Mouse (Mus musculus) heart, embryonic 14.5 days (tissue): ENCODE data around the gene 1700020D05Rik. TPM values are rescaled to one million over a fixed set of nuclear protein-coding genes. Genes with fewer than 3 reads are reported as not detected.
A peak's percentile ranks its signal among the peaks of the same experiment; 100 is the strongest.

Source experiments
- ATAC-seq: fragments of 200-750 bp; cut with Nextera tagmentation; 2 replicates; pipeline ENCODE4 v1.8.0; 2017; ENCODE audit warnings: low read depth, moderate TSS enrichment; ENCODE audit not compliant: insufficient number of reproducible peaks, insufficient read depth, low FRiP score
- H3K27ac ChIP-seq, 2 experiments: fragments of 200-500 bp in 1 of 2; fragments of 300-500 bp in 1 of 2; sonication (generic) in 1 of 2; replicated peaks in 1 of 2; 2 replicates each; pipeline ENCODE4 v1.5.1; 2012 to 2014; ENCODE audit warnings: low read depth in 2 of 2, low read length in 2 of 2, control low read depth in 1 of 2, mild to moderate bottlenecking in 1 of 2, mixed read lengths in 1 of 2; ENCODE audit not compliant: control insufficient read depth in 1 of 2, insufficient read depth in 1 of 2
- H3K27me3 ChIP-seq: fragments of 300-500 bp; sonication (generic); 2 replicates; pipeline ENCODE4 v1.6.1; 2014; ENCODE audit warnings: mild to moderate bottlenecking, low read length, control low read depth; ENCODE audit not compliant: control insufficient read depth, insufficient read depth
- H3K36me3 ChIP-seq: fragments of 300-500 bp; sonication (generic); 2 replicates; pipeline ENCODE4 v1.6.1; 2014; ENCODE audit warnings: mild to moderate bottlenecking, control low read depth, low read length, mixed read lengths; ENCODE audit not compliant: control insufficient read depth, insufficient read depth
- H3K4me1 ChIP-seq, 2 experiments: fragments of 200-500 bp in 1 of 2; fragments of 300-500 bp in 1 of 2; sonication (generic) in 1 of 2; 2 replicates each; pipeline ENCODE4 v1.6.1; 2012 to 2014; ENCODE audit warnings: low read length in 2 of 2, control low read depth in 1 of 2, mixed read lengths in 1 of 2; ENCODE audit not compliant: control insufficient read depth in 2 of 2, insufficient read depth in 2 of 2
- H3K4me2 ChIP-seq: fragments of 300-500 bp; sonication (generic); 2 replicates; pipeline ENCODE4 v1.6.1; 2014; ENCODE audit warnings: mild to moderate bottlenecking, low read length
- H3K4me3 ChIP-seq, 2 experiments: fragments of 200-500 bp in 1 of 2; fragments of 300-500 bp in 1 of 2; sonication (generic) in 1 of 2; 2 replicates each; pipeline ENCODE4 v1.5.1; 2012 to 2014; ENCODE audit warnings: low read length in 2 of 2, mild to moderate bottlenecking in 2 of 2, control low read depth in 1 of 2, low read depth in 1 of 2, moderate library complexity in 1 of 2; ENCODE audit not compliant: control insufficient read depth in 1 of 2, insufficient read depth in 1 of 2
- H3K9ac ChIP-seq: fragments of 300-500 bp; sonication (generic); 2 replicates; pipeline ENCODE4 v1.6.1; 2014; ENCODE audit warnings: mild to moderate bottlenecking, low read length
- H3K9me3 ChIP-seq: fragments of 300-500 bp; sonication (generic); 2 replicates; pipeline ENCODE4 v1.6.1; 2016; ENCODE audit warnings: low read length, control low read depth; ENCODE audit not compliant: control insufficient read depth
- WGBS: fragments of 180-500 bp; shearing (Covaris S2); extraction: QIAGEN DNeasy Blood & Tissue Kit; methylation state at CpG from one replicate; pipeline ENCODE4 v1.1.7; 2014; 5-methylcytosine and 5-hydroxymethylcytosine counted together
- polyA plus RNA-seq: library from polyadenylated mRNA; unstranded; fragments of >200 nt; fragmentation: Nextera tagmentation; extraction: Ambion mirVana; gene quantifications from 2 replicates; pipeline ENCODE4 v1.2.1, GENCODE M21; 2014

The 1700020D05Rik gene
- polyA plus RNA-seq, 1 experiment from 2014 or later: 0.20 TPM

DNA sequence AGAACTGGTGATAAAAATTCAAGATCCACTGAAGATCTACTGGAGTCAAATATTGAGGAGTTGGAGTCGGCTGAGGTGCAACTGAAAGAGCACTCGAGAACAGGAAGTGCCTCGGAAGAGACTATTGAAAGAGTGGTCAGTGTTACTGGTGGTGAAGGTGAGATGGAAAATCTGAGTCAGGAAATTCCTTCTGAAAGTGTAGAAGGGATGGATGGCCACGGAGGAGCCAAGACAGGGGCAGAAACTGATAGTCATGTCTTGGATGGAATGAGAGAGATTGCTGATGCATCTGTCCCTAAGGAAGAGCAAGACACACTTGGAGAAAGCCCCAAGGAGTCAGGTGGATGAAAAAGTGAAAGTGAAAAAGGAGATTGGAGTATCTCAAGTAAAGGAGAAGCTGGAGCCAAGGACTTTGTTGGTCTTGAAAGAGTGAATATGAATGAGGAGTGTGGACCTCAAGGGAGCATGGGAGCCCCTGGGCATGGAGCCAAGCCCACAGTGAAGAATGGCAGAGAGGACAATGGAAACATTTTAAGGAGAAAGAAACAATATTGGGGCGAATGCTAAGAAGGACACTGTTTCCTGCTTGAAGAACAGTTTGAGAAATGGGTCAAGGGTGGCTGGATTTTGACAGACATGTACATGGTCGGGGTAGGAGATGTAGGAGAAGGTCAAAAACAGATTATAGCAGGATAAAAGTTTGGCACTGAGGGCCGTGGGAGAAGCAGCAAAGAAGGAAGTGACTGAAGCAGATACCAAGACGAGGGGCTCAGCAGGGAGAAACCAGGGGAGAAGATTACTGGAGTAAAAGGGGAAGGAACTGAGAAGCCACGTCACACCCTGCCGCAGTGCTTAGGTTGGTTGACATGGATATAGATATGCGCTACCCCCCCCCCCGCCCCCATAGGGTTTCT, 8.8 kb upstream of the 1700020D05Rik start:
- Histone ChIP-seq H3K4me3 (no peak overlapping the region), H3K9me3 (no peaks in the 10 kb centered on the region), H3K4me2 (peak overlapping the region; percentile 91), H3K27me3 (no peaks in the 10 kb centered on the region), H3K36me3 (no peaks in the 10 kb centered on the region), H3K4me1 (peaks cover 14 to 16% of the 10 kb centered on the region in 2 experiments), H3K27ac (no peak overlapping the region; a peak in 1 of 4 replicates), H3K9ac (no peak overlapping the region)
- no peak for ATAC-seq
- WGBS: 70% methylated on average over 12 of the region's 12 CpGs

GRCm38 (mm10) chr19:5511074-5511632, 7.6 kb upstream of the 1700020D05Rik start:
- H3K27me3 ChIP-seq: no peaks in the 10 kb centered on the region
- peak overlapping the region; percentile 54 to 58 for H3K4me3 ChIP-seq
- WGBS: 50% methylated on average over 15 of the region's 15 CpGs
- H3K9me3 ChIP-seq: no peaks in the 10 kb centered on the region
- no peak for ATAC-seq
- peak overlapping the region; percentile 76 for H3K9ac ChIP-seq
- H3K36me3 ChIP-seq: no peaks in the 10 kb centered on the region
- H3K4me2 ChIP-seq: peak overlapping the region; percentile 91
- H3K4me1 ChIP-seq: peaks cover 14 to 16% of the 10 kb centered on the region in 2 experiments
- H3K27ac ChIP-seq: peak overlapping the region; percentile 25 to 60; a peak in 3 of 4 replicates

DNA sequence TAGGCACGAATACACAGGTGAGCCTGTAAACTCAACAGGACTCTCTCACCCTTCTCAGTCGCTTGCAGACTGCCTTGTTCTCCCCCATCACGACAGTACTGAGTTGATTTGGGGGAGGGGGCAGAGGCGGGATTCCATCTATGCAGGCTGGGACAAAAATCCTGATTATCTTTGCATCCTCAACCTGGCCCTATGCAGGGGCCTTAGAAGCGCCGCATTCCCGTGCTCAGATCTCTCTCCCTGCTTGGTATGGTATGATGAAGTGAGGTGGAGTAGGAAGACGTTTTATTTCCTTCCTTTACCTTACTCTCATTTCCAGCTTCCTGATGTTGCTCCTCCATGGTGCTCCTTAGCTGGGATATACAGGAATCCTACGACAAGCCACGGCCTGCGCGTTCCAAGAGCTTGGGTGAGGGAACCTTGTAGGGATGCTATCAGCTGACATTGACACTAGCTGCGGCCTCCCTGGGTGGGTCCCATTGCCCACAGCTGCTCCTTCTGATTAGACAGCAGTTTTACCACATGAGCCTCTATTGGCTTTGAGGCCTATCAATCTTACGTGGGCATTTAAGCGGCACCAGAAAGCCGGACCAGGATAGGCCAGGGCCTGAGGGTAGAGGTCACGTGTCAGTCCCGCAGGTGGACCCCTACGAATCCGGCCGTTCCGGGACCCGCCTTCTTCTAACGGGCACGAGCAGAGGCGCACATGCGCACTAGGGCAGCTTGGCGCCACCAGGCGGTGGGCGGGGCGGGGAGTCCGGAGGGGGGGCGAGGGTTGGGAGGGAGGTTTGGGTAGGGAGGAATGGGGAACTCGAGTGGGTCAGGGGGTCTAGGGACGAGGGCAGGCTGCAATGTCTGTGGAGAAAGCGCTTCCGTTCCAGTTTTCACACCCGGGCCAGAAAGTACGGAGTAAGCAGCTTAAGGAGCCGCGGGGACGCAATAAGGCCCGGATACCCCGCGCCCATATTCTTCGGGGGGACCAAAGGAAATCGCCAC, 6.7 kb upstream of the 1700020D05Rik start, which contains the start of gene Snx32:
Gene Snx32 (minus strand): TSS at position 508 of the 996 bp plus-strand sequence.
- peak; percentile 100 for ATAC-seq
- peak within 1 kb of the TSS; percentile 91 for H3K4me2 ChIP-seq

DNA sequence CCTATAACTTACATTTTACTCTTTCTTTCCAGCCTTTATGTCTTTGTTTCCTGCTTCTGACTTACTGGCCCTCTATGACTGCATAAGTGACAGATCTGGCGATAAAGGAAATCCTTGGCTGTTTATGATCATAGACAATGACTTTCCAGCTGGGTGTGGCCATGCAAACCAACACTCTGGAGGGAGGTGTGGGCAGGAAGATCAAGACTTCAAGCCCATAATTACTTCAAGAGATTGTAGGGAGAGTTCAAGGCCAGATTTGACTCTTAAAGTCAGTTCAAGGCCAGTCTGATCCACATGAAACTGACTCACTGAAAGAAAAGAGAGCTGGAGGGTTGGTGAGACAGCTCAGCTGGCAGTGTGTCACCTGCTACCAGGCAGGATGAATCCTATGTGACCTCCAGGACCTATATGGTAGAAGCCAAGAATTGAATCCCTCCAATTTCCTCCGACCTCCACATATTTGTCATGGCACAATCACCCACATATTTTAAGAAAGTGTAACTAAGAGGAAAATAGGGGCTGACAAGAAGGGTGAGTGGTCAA, 3.2 kb downstream of the 1700020D05Rik start:
- Histone ChIP-seq H3K27ac (no peak overlapping the region), H3K27me3 (no peaks in the 10 kb centered on the region), H3K9me3 (no peaks in the 10 kb centered on the region), H3K9ac (no peak overlapping the region), H3K4me2 (no peak overlapping the region), H3K4me1 (no peaks in the 10 kb centered on the region), H3K4me3 (no peak overlapping the region), H3K36me3 (peaks cover 42% of the 10 kb centered on the region)
- ATAC-seq: no peak
- 90% methylated on average over 2 of the region's 2 CpGs for WGBS

More for the DNA sequence above, 6.7 kb upstream of the 1700020D05Rik start, which contains the start of gene Snx32:
- no peaks in the 10 kb centered on the region for H3K27me3 ChIP-seq
- peak within 1 kb of the TSS; percentile 76 for H3K9ac ChIP-seq
- no peaks in the 10 kb centered on the region for H3K36me3 ChIP-seq
- H3K27ac ChIP-seq: peak within 1 kb of the TSS; percentile 52 to 64
- peak within 1 kb of the TSS; percentile 54 to 58 for H3K4me3 ChIP-seq
- H3K9me3 ChIP-seq: no peaks in the 10 kb centered on the region
- WGBS: 2% methylated on average over 47 of the region's 47 CpGs
- H3K4me1 ChIP-seq: peaks cover 14 to 16% of the 10 kb centered on the region in 2 experiments

DNA sequence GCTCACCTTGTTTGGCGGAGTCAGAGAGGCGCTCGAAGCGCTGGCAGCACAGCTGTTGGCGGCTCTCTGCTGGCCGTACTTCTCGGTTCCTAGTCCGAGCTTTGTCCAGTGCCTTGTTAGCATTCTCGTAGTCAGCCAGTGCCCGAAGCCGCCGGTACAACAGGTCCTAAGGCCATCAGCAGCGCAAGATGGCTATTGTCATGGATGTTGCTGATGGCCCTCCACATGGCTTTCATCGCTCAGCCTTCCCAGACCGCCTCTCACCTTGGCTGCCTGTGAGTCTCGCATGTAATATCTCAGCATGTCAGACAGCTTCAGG, 7.6 kb downstream of the 1700020D05Rik start:
- Histone ChIP-seq H3K4me3 (no peak overlapping the region), H3K27me3 (no peaks in the 10 kb centered on the region), H3K27ac (no peak overlapping the region), H3K4me1 (peaks cover 0 to 14% of the 10 kb centered on the region in 2 experiments; a peak in 2 of 4 replicates), H3K9me3 (no peaks in the 10 kb centered on the region), H3K36me3 (peaks cover 69% of the 10 kb centered on the region), H3K4me2 (no peak overlapping the region), H3K9ac (no peak overlapping the region)
- 85% methylated on average over 16 of the region's 16 CpGs for WGBS
- no peak for ATAC-seq

DNA sequence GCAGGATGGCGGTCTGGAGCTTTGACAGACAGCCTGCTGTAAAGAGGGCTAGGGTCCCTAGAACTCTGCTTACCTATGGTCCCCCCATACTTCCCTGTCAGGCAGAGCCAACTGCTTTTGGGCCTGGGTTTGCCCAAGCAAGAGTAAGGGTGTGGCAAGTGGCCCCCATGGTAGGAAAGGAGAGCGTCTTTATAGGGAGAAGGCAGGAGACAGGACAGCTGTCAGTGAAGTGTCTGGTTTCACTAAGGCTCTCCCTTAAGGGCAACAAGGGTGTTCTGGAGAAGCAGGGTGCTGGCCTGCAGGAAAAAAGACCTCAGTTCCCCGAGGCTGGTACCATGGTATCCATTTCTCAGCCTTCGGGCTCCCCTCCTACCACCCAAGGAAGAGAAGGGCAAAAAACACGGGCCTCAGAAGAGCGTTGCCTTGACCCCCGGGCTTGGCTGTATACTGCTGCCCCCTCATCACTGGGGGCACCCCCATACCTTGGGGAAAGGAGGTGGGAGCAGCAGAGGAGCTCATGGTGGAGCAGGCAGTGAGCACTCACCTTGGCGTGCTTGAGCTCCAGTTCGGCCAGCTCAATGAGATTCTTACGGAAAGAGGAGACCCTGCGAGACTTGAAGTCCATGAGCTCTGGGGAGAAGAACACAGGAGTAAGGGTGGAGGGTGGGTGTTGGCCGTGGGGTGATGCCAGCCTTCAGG, 8.1 kb downstream of the 1700020D05Rik start:
- 73% methylated on average over 12 of the region's 12 CpGs for WGBS
- peaks cover 69% of the 10 kb centered on the region for H3K36me3 ChIP-seq
- H3K4me2 ChIP-seq: no peak overlapping the region

More for the DNA sequence above, 8.1 kb downstream of the 1700020D05Rik start:
- Histone ChIP-seq H3K9me3 (no peaks in the 10 kb centered on the region), H3K4me3 (no peak overlapping the region), H3K4me1 (peaks cover 0 to 14% of the 10 kb centered on the region in 2 experiments; a peak in 2 of 4 replicates), H3K27me3 (no peaks in the 10 kb centered on the region), H3K9ac (no peak overlapping the region), H3K27ac (no peak overlapping the region)
- ATAC-seq: no peak
